Mouse (Mus musculus) mouse trophoblast stem cell (cell line): ENCODE measurements around the gene Fasn.
"Not testable (repeated sequence)": the region's sequence is repeated elsewhere in the genome, so short reads cannot be mapped to it uniquely, and the experiment has no call there.

Source experiments
- in situ Hi-C, 2 experiments: fragments of 300-500 bp; cut with MseI, MboI; formaldehyde crosslinking; loops; 2 replicates in 1 of 2; 3 replicates in 1 of 2; pipeline ENCODE4 v1.15.1; 2025

Fasn gene

GRCm38 (mm10) chr11:120823956-120824786 is at the start of gene Fasn:
TSS of gene Fasn (minus strand) at chr11:120824547.
- in situ Hi-C loops = no loop called here

DNA sequence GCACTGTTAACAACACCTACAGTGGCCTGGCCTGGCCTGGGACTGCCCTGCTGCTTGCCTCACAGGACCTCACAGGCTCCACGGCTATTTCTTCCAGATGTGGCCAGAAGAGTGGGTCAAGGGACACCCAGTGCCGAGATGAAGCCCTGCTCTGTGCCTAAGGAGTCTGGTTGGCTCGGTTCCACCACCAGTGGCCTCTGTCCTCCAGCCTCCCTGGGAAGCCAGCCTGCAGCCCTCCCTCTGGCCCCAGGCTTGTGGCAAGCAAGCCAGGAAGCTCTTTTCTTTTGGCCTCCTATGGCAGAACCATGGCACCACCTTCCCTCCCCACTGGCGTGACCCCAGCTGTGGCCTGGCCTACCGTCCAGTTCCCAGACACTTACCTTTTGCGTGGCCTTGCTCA is 48.9 kb upstream of the Fasn start:
- in situ Hi-C loops = no loop called here

DNA sequence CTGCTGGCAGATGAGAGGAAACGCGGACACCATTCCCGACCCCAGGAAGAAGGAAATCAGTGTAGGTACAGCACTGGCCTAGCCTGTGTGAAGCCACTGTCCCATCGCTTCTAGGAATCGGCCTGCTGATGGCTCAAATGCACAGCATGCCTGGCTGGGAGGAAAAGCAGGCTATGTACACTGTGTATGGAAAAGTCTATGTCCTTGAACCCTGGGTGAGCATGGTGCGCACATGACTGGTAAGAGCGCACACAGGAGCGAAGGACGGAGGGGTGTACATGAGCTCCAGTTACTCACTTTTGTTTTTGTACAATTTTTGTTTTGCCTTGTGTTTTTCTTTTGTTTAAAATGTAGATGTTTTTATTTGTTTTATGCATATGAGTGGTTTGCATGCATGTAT is 47.2 kb upstream of the Fasn start:
- in situ Hi-C loops = no loop called here

- in situ Hi-C loops = no loop called here
These were observed 41.5 kb upstream of the Fasn start for GRCm38 (mm10) chr11:120865816-120866215.

GRCm38 (mm10) chr11:120862819-120863218 is 38.5 kb upstream of the Fasn start:
- in situ Hi-C loops = no loop called here

DNA sequence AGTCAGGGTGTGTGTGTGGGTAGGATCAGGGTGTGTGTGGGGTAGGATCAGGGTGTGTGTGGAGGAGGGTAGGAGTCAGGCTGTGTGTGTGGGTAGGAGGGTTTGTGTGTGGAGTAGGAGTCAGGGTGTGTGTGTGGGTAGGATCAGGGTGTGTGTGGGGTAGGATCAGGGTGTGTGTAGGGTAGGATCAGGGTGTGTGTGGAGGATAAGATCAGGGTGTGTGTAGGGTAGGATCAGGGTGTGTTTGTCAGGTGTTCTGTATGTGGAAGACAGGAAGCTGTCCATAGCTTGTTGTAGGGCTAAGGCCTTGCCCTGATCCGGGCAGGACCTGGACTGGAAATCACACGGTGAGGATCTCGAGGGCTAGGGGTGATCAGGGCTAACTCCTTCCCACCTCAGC is 31.6 kb upstream of the Fasn start:
- in situ Hi-C loops = not testable (repeated sequence)

- in situ Hi-C loops = no loop called here
These were observed 29.4 kb upstream of the Fasn start for GRCm38 (mm10) chr11:120853788-120854187.

DNA sequence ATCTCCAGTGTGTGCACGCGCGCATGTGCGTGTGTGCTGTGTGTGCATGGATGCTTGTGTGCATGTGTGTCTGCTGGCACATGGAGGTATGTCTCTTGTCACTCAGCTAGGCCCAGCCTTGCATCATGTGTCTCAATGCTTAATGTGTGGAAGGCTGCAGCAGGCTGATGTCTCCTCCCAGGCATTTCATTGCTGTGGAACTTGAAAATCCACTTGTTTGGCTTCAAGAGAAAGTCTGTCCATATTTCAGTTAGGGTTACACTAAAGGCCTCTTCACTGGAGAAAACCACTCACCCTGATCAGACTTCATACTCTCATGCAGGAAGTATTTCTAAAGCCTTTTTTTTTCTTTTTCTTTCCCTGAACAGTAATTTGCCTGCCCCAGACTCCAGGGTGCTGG is 28.8 kb upstream of the Fasn start:
- in situ Hi-C loops = no loop called here

GRCm38 (mm10) chr11:120852083-120852935 is 28.0 kb upstream of the Fasn start:
- in situ Hi-C loops = no loop called here

DNA sequence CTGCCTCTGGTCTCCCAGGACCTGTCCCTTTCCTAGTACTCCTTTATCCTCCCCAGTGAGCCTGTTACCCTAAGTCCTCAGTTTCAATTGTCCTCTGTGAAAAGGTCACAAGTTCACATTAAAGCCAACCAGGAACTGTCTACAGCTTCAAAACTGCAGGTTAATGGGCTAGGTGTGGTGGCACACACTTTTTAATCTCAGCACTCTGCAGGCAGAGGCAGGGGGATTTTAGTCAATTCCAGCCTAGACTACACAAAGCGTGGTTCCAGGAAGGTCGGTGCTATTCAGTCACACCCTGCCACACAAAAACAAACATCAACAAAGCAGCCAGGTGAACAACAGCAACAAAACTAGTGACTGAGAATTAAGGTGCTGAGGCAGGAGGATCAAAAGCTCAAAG is 27.2 kb upstream of the Fasn start:
- in situ Hi-C loops = no loop called here

DNA sequence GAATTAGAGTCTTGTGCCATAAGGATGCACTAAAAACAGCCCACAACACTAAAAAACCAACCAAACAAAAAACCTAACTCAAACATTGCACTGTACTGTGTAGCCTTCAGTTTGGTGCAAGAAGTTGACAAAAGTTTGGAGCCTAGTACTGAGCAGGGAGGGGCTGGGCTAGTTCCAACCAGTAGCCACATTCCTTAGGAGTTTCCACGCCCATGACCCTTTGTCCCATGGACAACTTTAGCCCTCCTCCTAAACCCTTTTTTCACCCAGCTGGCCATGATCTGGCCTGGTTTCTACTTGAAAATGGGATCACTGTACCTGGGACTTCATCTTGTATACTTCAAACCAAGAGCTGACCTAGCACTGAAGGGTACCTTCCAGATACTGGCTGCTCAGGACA is 26.8 kb upstream of the Fasn start:
- in situ Hi-C loops = no loop called here

GRCm38 (mm10) chr11:120850331-120851030 is 26.1 kb upstream of the Fasn start:
- in situ Hi-C loops = no loop called here

GRCm38 (mm10) chr11:120846725-120847475 is 22.6 kb upstream of the Fasn start:
- in situ Hi-C loops = no loop called here

DNA sequence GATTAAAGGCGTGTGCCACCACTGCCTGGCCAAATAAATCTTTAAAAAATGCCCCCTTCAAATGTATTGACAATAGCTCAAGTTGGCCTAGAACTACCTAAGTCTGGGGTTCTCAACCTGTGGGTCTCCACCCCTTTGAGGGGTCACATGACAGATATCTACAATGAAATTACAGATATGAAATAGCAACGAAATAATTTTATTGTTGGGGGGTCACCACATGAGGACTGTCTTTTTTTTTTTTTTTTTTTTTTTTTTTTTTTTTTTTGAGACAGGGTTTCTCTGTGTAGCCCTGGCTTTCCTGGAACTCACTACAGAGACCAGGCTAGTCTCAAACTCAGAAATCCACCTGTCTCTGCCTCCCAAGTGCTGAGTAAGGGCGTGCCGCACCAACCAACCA is 20.0 kb upstream of the Fasn start:
- in situ Hi-C loops = no loop called here

GRCm38 (mm10) chr11:120833555-120834280 is 9.4 kb upstream of the Fasn start:
- in situ Hi-C loops = no loop called here

DNA sequence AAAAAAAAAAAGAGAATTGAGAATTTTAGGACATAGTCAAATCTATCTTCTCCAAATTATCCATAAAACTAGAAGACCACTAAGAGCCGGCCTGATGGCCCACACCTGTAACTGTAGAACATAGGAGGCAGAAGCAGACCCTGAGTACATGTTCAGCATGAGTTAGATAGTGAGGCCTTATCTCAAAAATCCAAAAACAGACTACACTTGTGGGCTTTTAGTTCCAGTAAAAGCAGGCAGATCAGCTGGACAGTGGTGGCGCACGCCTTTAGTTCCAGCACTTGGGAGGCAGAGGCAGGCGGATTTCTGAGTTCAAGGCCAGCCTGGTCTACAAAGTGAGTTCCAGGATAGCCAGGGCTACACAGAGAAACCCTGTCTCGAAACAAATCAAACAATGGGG is 8.6 kb upstream of the Fasn start:
- in situ Hi-C loops = not testable (repeated sequence)

- in situ Hi-C loops = no loop called here
These were observed 7.5 kb upstream of the Fasn start for GRCm38 (mm10) chr11:120831659-120832440.

GRCm38 (mm10) chr11:120830686-120831085 is 6.3 kb upstream of the Fasn start:
- in situ Hi-C loops = no loop called here

DNA sequence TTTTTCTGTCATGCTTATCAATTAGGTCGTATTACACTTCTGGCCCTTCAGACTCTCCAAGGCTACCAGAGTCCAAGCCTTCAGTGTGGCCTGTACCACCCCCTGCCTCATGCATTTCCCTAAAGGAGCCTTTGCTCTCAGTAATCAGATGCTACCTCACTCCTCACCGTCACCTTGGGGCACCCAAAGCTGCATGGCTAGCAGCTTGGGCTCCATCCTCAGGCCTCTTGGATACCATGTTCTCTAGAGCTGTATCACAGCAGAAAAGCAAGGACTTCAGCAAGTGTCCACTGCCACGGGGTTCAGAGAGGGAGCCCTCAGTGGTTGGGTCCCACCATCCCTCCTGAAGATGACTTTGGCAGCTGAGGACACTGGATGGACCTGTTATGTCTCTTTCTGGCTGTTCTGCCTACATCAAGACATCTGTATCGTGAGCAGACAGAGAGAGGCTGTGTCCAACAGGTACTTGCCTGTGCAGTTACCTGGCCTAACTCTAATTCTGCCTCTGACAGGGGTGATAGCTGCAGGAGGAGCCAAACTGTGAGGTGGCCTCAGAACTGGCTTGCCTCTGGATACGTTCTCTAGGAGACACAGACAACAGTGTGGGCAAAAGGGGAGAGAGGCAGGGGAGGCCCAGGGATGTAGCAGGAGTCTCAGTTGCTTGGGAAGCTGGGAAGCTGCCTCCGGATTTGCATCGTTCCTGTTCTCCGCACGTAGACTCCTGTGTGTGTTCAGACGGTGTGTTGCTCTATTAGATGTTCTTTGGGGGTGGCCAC is 5.6 kb upstream of the Fasn start:
- in situ Hi-C loops = no loop called here
